Mouse (Mus musculus): ENCODE measurements around the gene Mthfsl.
"Not testable (repeated sequence)": the region's sequence is repeated elsewhere in the genome, so short reads cannot be mapped to it uniquely, and the experiment has no call there.

Mthfsl gene

GRCm38 (mm10) chr9:88689451-88689850 lies 30.6 kb downstream of the Mthfsl start:
- DNase-seq = not testable (repeated sequence)

GRCm38 (mm10) chr9:88686719-88687118 lies 33.4 kb downstream of the Mthfsl start:
- not testable (repeated sequence) for DNase-seq

- peak; percentile 26 to 29 for DNase-seq
These were observed 61.8 kb downstream of the Mthfsl start for GRCm38 (mm10) chr9:88658341-88658740.

- DNase-seq = not testable (repeated sequence)
These were observed 69.4 kb downstream of the Mthfsl start for GRCm38 (mm10) chr9:88650742-88651141.

Measured in kidney, postnatal 4 days (tissue).